Mouse (Mus musculus) left cerebral cortex, adult 8-10 months (tissue): Measurements from ENCODE around the gene Slc35g1. TPM values are rescaled to one million over a fixed set of nuclear protein-coding genes. Genes with fewer than 3 reads are reported as not detected.

Source experiments
- total RNA-seq, 4 experiments: library from RNA; stranded (reverse); gene quantifications; 2 replicates each; pipeline ENCODE4 v1.2.4; 2022

Slc35g1 gene
- total RNA-seq, 4 experiments from 2014 or later, result 1.5 to 2.3 (median 2.1) TPM

Other genes with a start within 250 kb of the Slc35g1 start
- 10 to 100 TPM; 12.9 to 15.7 (median 13.9) TPM for gene Fra10ac1, start 171.8 kb upstream of the Slc35g1 start, total RNA-seq
- gene Lgi1, start 131.4 kb upstream of the Slc35g1 start, total RNA-seq, result 100 to 1,000 TPM; 116 to 135 (median 120) TPM
- 10 to 100 TPM in 2 of 4 experiments, 1 to 10 TPM in 2; 6.1 to 12.6 (median 8.8) TPM for gene Plce1, start 85.1 kb downstream of the Slc35g1 start, total RNA-seq